Mouse (Mus musculus) megakaryocyte, adult 5-6 weeks (primary cell): ENCODE data around the gene Efhd2. TPM values are rescaled to one million over a fixed set of nuclear protein-coding genes. Genes with fewer than 3 reads are reported as not detected.

Source experiments
- ATAC-seq: 2 replicates; pipeline ENCODE4 v1.8.0; 2016; ENCODE audit warnings: mild to moderate bottlenecking, inconsistent platforms; ENCODE audit not compliant: poor library complexity, severe bottlenecking
- total RNA-seq, 2 experiments: library from RNA; stranded (forward) in 1 of 2; stranded (reverse) in 1 of 2; fragments of 153-499, 151-499 nt in 1 of 2; fragments of 221-1000, 200-1000 nt in 1 of 2; gene quantifications; 2 replicates each; pipeline versions ENCODE4 v1.2.3 to v1.2.4; 2015 to 2017

Gene Efhd2
- total RNA-seq, 2 experiments from 2014 or later, result 77.1 to 79.7 TPM

DNA sequence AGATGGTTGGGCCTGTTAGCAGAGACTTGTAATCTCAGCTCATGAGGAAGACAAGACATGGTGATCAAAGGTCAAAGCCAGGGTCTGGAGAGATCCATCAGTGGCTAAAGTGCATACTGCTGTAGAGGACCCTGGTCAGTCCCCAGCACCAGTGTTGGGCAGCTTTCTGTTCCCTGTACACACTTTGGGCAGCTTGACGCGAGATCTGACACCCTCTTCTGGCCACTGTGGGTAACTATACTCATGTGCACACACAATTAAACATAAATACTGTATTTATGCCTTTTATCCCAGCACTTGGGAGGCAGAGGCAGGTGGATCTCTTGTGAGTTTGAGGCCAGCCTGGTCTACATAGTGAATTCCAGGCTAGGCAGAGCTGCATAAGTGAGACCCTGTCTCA lies 63.7 kb downstream of the Efhd2 start:
- ATAC-seq, result no peak

DNA sequence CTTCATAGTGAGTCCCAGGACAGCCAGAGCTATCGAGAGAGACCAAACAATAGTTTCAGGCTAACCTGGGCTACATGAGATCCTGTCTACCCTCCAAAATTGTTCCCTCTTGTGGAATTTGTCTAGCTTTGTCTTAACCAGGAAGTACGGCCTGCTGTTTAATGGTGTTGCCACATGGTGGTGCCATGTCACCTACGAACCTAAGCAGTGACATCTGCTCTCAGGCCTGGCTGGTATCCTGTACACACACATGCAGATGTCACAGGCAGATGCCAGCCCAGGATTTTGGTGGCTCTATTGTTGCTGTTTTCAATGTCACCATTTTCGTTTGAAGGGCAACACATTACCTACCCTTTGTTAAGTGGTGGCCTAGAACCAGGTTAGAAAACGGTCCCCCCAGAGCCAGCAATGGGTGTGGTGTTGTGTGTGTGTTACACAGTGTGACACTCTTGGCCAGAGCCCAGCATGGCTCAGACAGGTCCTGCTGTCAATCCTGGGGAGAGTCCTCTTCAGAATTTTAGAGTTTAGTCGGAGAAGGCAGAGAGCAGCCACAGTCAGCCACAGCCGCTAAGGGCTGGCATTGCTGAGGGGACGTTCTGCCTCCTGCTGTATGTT lies 64.8 kb downstream of the Efhd2 start:
- ATAC-seq, result peak; percentile 88

Other genes starting within 250 kb of the Efhd2 start
- gene Plekhm2, start 210.0 kb downstream of the Efhd2 start, total RNA-seq (2015), result 11.1 and 14.9 TPM in 2 replicates
- 10.4 and 11.1 TPM in 2 replicates for gene Plekhm2, start 210.0 kb downstream of the Efhd2 start, total RNA-seq (2017)
- gene Rsc1a1, start 189.3 kb downstream of the Efhd2 start, total RNA-seq (2015), result 26.8 and 33.7 TPM in 2 replicates
- 9.5 and 16.2 TPM in 2 replicates for gene Rsc1a1, start 189.3 kb downstream of the Efhd2 start, total RNA-seq (2017)
- 25.2 and 29.1 TPM in 2 replicates for gene Ddi2, start 151.5 kb downstream of the Efhd2 start, total RNA-seq (2015)
- gene Ddi2, start 151.5 kb downstream of the Efhd2 start, total RNA-seq (2017), result 37.6 and 47.1 TPM in 2 replicates
- gene Agmat, start 128.2 kb downstream of the Efhd2 start, total RNA-seq (2015), result not detected in 2 replicates
- gene Agmat, start 128.2 kb downstream of the Efhd2 start, total RNA-seq (2017), result not detected in 2 replicates
- gene Dnajc16, start 84.0 kb downstream of the Efhd2 start, total RNA-seq (2015), result 4.2 and 5.0 TPM in 2 replicates
- gene Dnajc16, start 84.0 kb downstream of the Efhd2 start, total RNA-seq (2017), result 5.6 and 6.1 TPM in 2 replicates
- gene Casp9, start 81.3 kb downstream of the Efhd2 start, total RNA-seq (2015), result 14.9 and 16.3 TPM in 2 replicates
- 17.3 and 22.1 TPM in 2 replicates for gene Casp9, start 81.3 kb downstream of the Efhd2 start, total RNA-seq (2017)
- not detected in 2 replicates for gene Cela2a, start 48.8 kb downstream of the Efhd2 start, total RNA-seq (2015)
- gene Cela2a, start 48.8 kb downstream of the Efhd2 start, total RNA-seq (2017), result not detected in 2 replicates
- gene Ctrc, start 28.6 kb downstream of the Efhd2 start, total RNA-seq (2015), result not detected in 2 replicates
- not detected in 2 replicates for gene Ctrc, start 28.6 kb downstream of the Efhd2 start, total RNA-seq (2017)
- gene Fhad1, start 140.2 kb upstream of the Efhd2 start, total RNA-seq (2015), result 0.41 TPM in 1 of 2 replicates, not detected in the other
- gene Fhad1, start 140.2 kb upstream of the Efhd2 start, total RNA-seq (2017), result 0.41 TPM in 1 of 2 replicates, not detected in the other
- gene Tmem51, start 209.4 kb upstream of the Efhd2 start, total RNA-seq (2015), result 16.8 and 18.7 TPM in 2 replicates
- 13.5 and 18.7 TPM in 2 replicates for gene Tmem51, start 209.4 kb upstream of the Efhd2 start, total RNA-seq (2017)